Mouse (Mus musculus): ENCODE measurements at regions not wholly inside any gene's neighbourhood (a gene's known extent, or its start where the extent isn't known, plus 50 kb on each side); places are given as distances from the start of the nearest gene placed in this dataset.

- Histone ChIP-seq H3K4me2 (replicated peaks; ENCODE audit: low read depth, low read length) (no peak overlapping the region), H3K9me3 (ENCODE audit: control insufficient read depth, low read depth, low read length) (no peaks in the 10 kb centered on the region), H3K4me3 (ENCODE audit: low read depth, low read length) (no peak overlapping the region), H3K36me3 (ENCODE audit: control insufficient read depth, insufficient read depth, low read length) (no peaks in the 10 kb centered on the region), H3K27me3 (ENCODE audit: control insufficient read depth, insufficient read depth, low read length) (no peaks in the 10 kb centered on the region), H3K27ac (ENCODE audit: low read length) (no peak overlapping the region), H3K9ac (replicated peaks; ENCODE audit: low read depth, low read length) (no peak overlapping the region), H3K4me1 (ENCODE audit: control insufficient read depth, insufficient read depth, low read length) (no peaks in the 10 kb centered on the region)
- ATAC-seq (ENCODE audit: insufficient number of reproducible peaks, insufficient read depth, low FRiP score, low read depth), result no peak
- WGBS, result 84% methylated on average over 5 of the region's 5 CpGs
These were observed 267.6 kb downstream of the Fam49a start for GRCm38 (mm10) chr12:12529541-12529940.

GRCm38 (mm10) chr12:12528478-12528981, 266.6 kb downstream of the Fam49a start:
- Histone ChIP-seq H3K36me3 (ENCODE audit: control insufficient read depth, insufficient read depth, low read length) (no peaks in the 10 kb centered on the region), H3K9me3 (ENCODE audit: control insufficient read depth, low read depth, low read length) (no peaks in the 10 kb centered on the region), H3K27me3 (ENCODE audit: control insufficient read depth, insufficient read depth, low read length) (no peaks in the 10 kb centered on the region), H3K4me2 (replicated peaks; ENCODE audit: low read depth, low read length) (no peak overlapping the region), H3K4me1 (ENCODE audit: control insufficient read depth, insufficient read depth, low read length) (no peaks in the 10 kb centered on the region), H3K4me3 (ENCODE audit: low read depth, low read length) (no peak overlapping the region), H3K27ac (ENCODE audit: low read length) (no peak overlapping the region), H3K9ac (replicated peaks; ENCODE audit: low read depth, low read length) (no peak overlapping the region)
- no peak for ATAC-seq (ENCODE audit: insufficient number of reproducible peaks, insufficient read depth, low FRiP score, low read depth)
- 59% methylated on average over 3 of the region's 3 CpGs for WGBS

GRCm38 (mm10) chr12:12527766-12528477, 266.0 kb downstream of the Fam49a start:
- Histone ChIP-seq H3K9me3 (ENCODE audit: control insufficient read depth, low read depth, low read length) (no peaks in the 10 kb centered on the region), H3K27me3 (ENCODE audit: control insufficient read depth, insufficient read depth, low read length) (no peaks in the 10 kb centered on the region), H3K36me3 (ENCODE audit: control insufficient read depth, insufficient read depth, low read length) (no peaks in the 10 kb centered on the region), H3K4me3 (ENCODE audit: low read depth, low read length) (no peak overlapping the region), H3K27ac (ENCODE audit: low read length) (no peak overlapping the region), H3K4me1 (ENCODE audit: control insufficient read depth, insufficient read depth, low read length) (no peaks in the 10 kb centered on the region), H3K9ac (replicated peaks; ENCODE audit: low read depth, low read length) (no peak overlapping the region), H3K4me2 (replicated peaks; ENCODE audit: low read depth, low read length) (no peak overlapping the region)
- no peak for ATAC-seq (ENCODE audit: insufficient number of reproducible peaks, insufficient read depth, low FRiP score, low read depth)
- 39% methylated on average over 7 of the region's 7 CpGs for WGBS

- no peak overlapping the region for H3K9ac ChIP-seq (replicated peaks; ENCODE audit: low read depth, low read length)
- H3K4me1 ChIP-seq (ENCODE audit: control insufficient read depth, insufficient read depth, low read length), result no peaks in the 10 kb centered on the region
- ATAC-seq (ENCODE audit: insufficient number of reproducible peaks, insufficient read depth, low FRiP score, low read depth), result 0 out of 2 replicates have a peak, but pooled peaks have one; percentile 58
- no peak overlapping the region for H3K27ac ChIP-seq (ENCODE audit: low read length)
- H3K4me3 ChIP-seq (ENCODE audit: low read depth, low read length), result no peak overlapping the region
- H3K27me3 ChIP-seq (ENCODE audit: control insufficient read depth, insufficient read depth, low read length), result no peaks in the 10 kb centered on the region
- no peak overlapping the region for H3K4me2 ChIP-seq (replicated peaks; ENCODE audit: low read depth, low read length)
- 68% methylated on average over 3 of the region's 3 CpGs for WGBS
- no peaks in the 10 kb centered on the region for H3K9me3 ChIP-seq (ENCODE audit: control insufficient read depth, low read depth, low read length)
- H3K36me3 ChIP-seq (ENCODE audit: control insufficient read depth, insufficient read depth, low read length), result no peaks in the 10 kb centered on the region
These were observed 265.4 kb downstream of the Fam49a start for GRCm38 (mm10) chr12:12527366-12527765.

GRCm38 (mm10) chr12:12520311-12520852, 258.4 kb downstream of the Fam49a start:
- no peak overlapping the region for H3K4me3 ChIP-seq (ENCODE audit: low read depth, low read length)
- H3K27ac ChIP-seq (ENCODE audit: low read length), result no peak overlapping the region
- no peak for ATAC-seq (ENCODE audit: insufficient number of reproducible peaks, insufficient read depth, low FRiP score, low read depth)
- no peaks in the 10 kb centered on the region for H3K27me3 ChIP-seq (ENCODE audit: control insufficient read depth, insufficient read depth, low read length)
- no peak overlapping the region for H3K9ac ChIP-seq (replicated peaks; ENCODE audit: low read depth, low read length)
- 93% methylated on average over 8 of the region's 8 CpGs for WGBS
- no peaks in the 10 kb centered on the region for H3K36me3 ChIP-seq (ENCODE audit: control insufficient read depth, insufficient read depth, low read length)
- H3K4me1 ChIP-seq (ENCODE audit: control insufficient read depth, insufficient read depth, low read length), result no peaks in the 10 kb centered on the region
- no peaks in the 10 kb centered on the region for H3K9me3 ChIP-seq (ENCODE audit: control insufficient read depth, low read depth, low read length)
- no peak overlapping the region for H3K4me2 ChIP-seq (replicated peaks; ENCODE audit: low read depth, low read length)

- 50% methylated on average over 5 of the region's 5 CpGs for WGBS
- Histone ChIP-seq H3K27me3 (ENCODE audit: control insufficient read depth, insufficient read depth, low read length) (no peaks in the 10 kb centered on the region), H3K4me1 (ENCODE audit: control insufficient read depth, insufficient read depth, low read length) (no peaks in the 10 kb centered on the region), H3K4me3 (ENCODE audit: low read depth, low read length) (no peak overlapping the region), H3K36me3 (ENCODE audit: control insufficient read depth, insufficient read depth, low read length) (no peaks in the 10 kb centered on the region), H3K9ac (replicated peaks; ENCODE audit: low read depth, low read length) (no peak overlapping the region), H3K27ac (ENCODE audit: low read length) (no peak overlapping the region), H3K9me3 (ENCODE audit: control insufficient read depth, low read depth, low read length) (no peaks in the 10 kb centered on the region), H3K4me2 (replicated peaks; ENCODE audit: low read depth, low read length) (no peak overlapping the region)
- no peak for ATAC-seq (ENCODE audit: insufficient number of reproducible peaks, insufficient read depth, low FRiP score, low read depth)
These were observed 256.6 kb downstream of the Fam49a start for GRCm38 (mm10) chr12:12518490-12519070.

- Histone ChIP-seq H3K4me3 (ENCODE audit: low read depth, low read length) (no peak overlapping the region), H3K27ac (ENCODE audit: low read length) (no peak overlapping the region), H3K4me1 (ENCODE audit: control insufficient read depth, insufficient read depth, low read length) (no peaks in the 10 kb centered on the region), H3K9me3 (ENCODE audit: control insufficient read depth, low read depth, low read length) (no peaks in the 10 kb centered on the region), H3K9ac (replicated peaks; ENCODE audit: low read depth, low read length) (no peak overlapping the region), H3K36me3 (ENCODE audit: control insufficient read depth, insufficient read depth, low read length) (no peaks in the 10 kb centered on the region), H3K4me2 (replicated peaks; ENCODE audit: low read depth, low read length) (no peak overlapping the region), H3K27me3 (ENCODE audit: control insufficient read depth, insufficient read depth, low read length) (no peaks in the 10 kb centered on the region)
- no peak for ATAC-seq (ENCODE audit: insufficient number of reproducible peaks, insufficient read depth, low FRiP score, low read depth)
- WGBS, result 84% methylated on average over 4 of the region's 4 CpGs
These were observed 255.1 kb downstream of the Fam49a start for GRCm38 (mm10) chr12:12517020-12517419.

- no peak for ATAC-seq (ENCODE audit: insufficient number of reproducible peaks, insufficient read depth, low FRiP score, low read depth)
- H3K4me1 ChIP-seq (ENCODE audit: control insufficient read depth, insufficient read depth, low read length), result 0 out of 2 replicates have a peak, but pooled peaks cover 7% of the 10 kb centered on the region
- H3K4me3 ChIP-seq (ENCODE audit: low read depth, low read length), result no peak overlapping the region
- no peaks in the 10 kb centered on the region for H3K36me3 ChIP-seq (ENCODE audit: control insufficient read depth, insufficient read depth, low read length)
- no peak overlapping the region for H3K27ac ChIP-seq (ENCODE audit: low read length)
- H3K9ac ChIP-seq (replicated peaks; ENCODE audit: low read depth, low read length), result no peak overlapping the region
- no peaks in the 10 kb centered on the region for H3K27me3 ChIP-seq (ENCODE audit: control insufficient read depth, insufficient read depth, low read length)
- no peaks in the 10 kb centered on the region for H3K9me3 ChIP-seq (ENCODE audit: control insufficient read depth, low read depth, low read length)
- no peak overlapping the region for H3K4me2 ChIP-seq (replicated peaks; ENCODE audit: low read depth, low read length)
These were observed 248.8 kb downstream of the Fam49a start for GRCm38 (mm10) chr12:12510764-12511163.

Measured in stomach, embryonic 14.5 days (tissue).